Mouse (Mus musculus) skeletal muscle tissue, postnatal 0 days (tissue): Measurements from ENCODE around the gene Zfp622. TPM values are rescaled to one million over a fixed set of nuclear protein-coding genes. Genes with fewer than 3 reads are reported as not detected.

Experiments used
- microRNA-seq, 2 experiments: library from miRNA; unstranded; fragments of <30 nt; microRNA quantifications; one replicate each; pipeline ENCODE4; 2016
- polyA plus RNA-seq: library from polyadenylated mRNA; unstranded; fragments of >200 nt; fragmentation: Nextera tagmentation; extraction: Ambion mirVana; gene quantifications from 2 replicates; pipeline ENCODE4 v1.2.1, GENCODE M21; 2015

Gene Zfp622
- polyA plus RNA-seq, result 17.3 and 22.3 TPM in 2 replicates

GRCm38 (mm10) chr15:25984067-25984733 is at the start of gene Zfp622:
Gene Zfp622, plus strand, starts transcription at chr15:25984366.

Small RNA genes lying within 50 kb of the gene (microRNA-seq; reads per million reads assigned to microRNA genes)
- gene Mir7212, result 0 to 0.30 reads per million in 2 experiments

Other genes with a start within 250 kb of the Zfp622 start
- 126 and 133 TPM in 2 replicates for gene Retreg1, start 141.2 kb upstream of the Zfp622 start, polyA plus RNA-seq